Mouse (Mus musculus): ENCODE measurements around the gene Nckap1l.
A peak's percentile ranks its signal among the peaks of the same experiment; 100 is the strongest.

The Nckap1l gene

DNA sequence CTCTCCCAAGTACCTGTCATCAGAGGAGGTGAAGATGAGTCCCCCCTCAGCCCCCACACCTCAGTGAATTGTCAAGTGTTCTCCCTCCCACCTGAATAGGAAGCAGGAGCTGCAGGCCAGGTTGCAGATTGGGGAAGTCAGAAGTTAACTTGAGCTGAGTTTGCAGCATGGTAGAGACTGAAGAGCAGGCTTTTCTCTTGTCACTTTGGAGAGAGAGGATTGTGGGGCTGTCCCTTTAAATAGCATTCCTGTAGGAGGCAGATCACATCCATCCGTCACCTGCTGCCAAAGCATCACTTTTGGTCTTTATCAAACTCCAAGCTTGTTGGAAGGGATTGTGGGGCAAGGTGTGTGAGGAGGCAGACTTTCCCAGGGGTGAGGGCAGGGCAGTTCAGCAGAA is 47.1 kb downstream of the Nckap1l start:
- DNase-seq (ENCODE audit: low read depth, low spot score) = no peak

GRCm38 (mm10) chr15:103501186-103501585 is 47.6 kb downstream of the Nckap1l start:
- DNase-seq (ENCODE audit: low read depth, low spot score) = no peak

DNA sequence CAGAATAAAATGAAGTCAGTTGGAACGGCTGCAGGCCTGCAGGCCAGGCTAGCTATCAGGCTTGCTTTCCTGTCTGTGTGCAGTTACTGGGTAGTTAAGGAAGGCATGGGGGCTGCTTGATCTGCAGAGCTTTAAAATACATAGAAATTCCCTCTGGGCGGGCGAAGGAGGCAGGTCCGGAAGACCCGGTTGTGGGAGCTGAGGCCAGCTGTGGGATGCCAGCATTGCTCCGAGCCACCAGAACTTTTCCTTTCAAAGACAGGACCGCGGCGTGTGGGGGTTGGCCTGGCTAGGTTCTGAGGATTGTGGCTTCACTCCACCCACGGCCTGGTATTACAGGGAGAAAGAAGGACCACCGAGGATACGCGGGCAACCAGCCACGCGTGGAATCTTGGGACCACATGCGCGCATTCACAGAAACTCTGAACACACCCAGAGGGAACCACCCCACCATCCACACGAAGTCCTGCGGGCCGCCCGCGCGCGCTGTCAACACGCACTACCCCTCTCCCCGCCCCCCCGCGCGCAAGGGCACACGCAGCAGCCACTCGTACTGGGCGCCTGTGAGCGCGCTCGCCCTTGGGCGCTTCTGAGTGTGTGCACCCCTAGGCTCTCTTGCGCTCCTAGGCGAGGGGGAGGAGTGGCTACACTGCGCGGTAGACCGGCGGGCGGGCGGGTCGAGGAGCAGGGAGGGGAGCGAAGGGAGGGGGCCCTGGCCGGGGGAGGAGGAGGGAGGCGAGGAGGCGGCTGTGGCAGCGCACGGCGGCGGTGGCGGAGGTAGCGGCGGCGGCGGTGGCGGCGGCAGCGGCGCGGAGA is 49.0 kb downstream of the Nckap1l start, which contains the start of gene Pde1b:
Gene Pde1b, plus strand, starts transcription at position 600 of the 816 bp plus-strand sequence.
- DNase-seq (ENCODE audit: low read depth, low spot score) = peak; percentile 83

- DNase-seq (ENCODE audit: low read depth, low spot score) = no peak
Measured at GRCm38 (mm10) chr15:103503251-103503600, 49.6 kb downstream of the Nckap1l start.

DNA sequence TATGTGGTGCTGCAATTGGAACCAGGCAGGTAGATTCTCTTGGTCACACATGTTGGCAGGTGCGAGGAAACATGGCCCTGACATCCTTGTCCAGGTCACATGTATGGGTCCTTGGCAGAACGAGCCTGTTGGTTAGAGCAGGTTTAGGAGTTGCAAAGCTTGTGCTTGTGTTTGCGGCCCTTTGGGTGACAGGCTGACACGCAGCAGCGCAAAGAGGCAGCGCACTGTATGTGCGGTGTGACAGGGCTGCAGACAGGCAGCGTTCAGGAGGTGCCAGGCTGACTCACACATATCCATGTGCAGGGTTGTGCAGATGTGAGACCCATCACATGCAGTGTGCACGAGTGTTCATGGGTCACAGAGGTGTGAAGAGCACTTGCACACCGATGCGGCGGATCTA is 50.1 kb downstream of the Nckap1l start:
- peak; percentile 49 for DNase-seq (ENCODE audit: low read depth, low spot score)

- no peak for DNase-seq (ENCODE audit: low read depth, low spot score)
Measured at GRCm38 (mm10) chr15:103509317-103509716, 55.7 kb downstream of the Nckap1l start.

DNA sequence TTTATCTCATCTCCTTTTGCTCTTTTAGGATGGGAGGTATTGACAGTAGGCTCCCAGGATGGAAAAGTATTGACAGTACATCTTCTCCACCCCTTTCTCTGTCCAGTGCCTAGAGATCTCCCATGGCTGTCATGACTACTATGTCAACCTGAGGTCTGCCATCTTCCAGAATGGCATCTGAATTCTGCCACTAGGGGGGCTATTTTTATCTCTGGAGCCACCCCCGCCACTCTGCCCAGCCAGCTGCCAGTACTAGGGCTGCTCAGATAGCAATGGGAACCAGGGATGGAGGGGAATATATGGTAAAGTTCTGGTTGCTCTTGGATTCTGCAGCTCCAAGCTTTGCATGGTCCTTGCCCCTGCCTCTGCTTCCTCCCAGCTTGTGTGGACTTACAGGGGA is 58.1 kb downstream of the Nckap1l start:
- no peak for DNase-seq (ENCODE audit: low read depth, low spot score)

GRCm38 (mm10) chr15:103513621-103514031 is 60.0 kb downstream of the Nckap1l start:
- DNase-seq (ENCODE audit: low read depth, low spot score) = no peak

- DNase-seq (ENCODE audit: low read depth, low spot score) = peak; percentile 87
Measured at GRCm38 (mm10) chr15:103514119-103514518, 60.5 kb downstream of the Nckap1l start.

GRCm38 (mm10) chr15:103514914-103515313 is 61.3 kb downstream of the Nckap1l start:
- peak; percentile 21 for DNase-seq (ENCODE audit: low read depth, low spot score)

DNA sequence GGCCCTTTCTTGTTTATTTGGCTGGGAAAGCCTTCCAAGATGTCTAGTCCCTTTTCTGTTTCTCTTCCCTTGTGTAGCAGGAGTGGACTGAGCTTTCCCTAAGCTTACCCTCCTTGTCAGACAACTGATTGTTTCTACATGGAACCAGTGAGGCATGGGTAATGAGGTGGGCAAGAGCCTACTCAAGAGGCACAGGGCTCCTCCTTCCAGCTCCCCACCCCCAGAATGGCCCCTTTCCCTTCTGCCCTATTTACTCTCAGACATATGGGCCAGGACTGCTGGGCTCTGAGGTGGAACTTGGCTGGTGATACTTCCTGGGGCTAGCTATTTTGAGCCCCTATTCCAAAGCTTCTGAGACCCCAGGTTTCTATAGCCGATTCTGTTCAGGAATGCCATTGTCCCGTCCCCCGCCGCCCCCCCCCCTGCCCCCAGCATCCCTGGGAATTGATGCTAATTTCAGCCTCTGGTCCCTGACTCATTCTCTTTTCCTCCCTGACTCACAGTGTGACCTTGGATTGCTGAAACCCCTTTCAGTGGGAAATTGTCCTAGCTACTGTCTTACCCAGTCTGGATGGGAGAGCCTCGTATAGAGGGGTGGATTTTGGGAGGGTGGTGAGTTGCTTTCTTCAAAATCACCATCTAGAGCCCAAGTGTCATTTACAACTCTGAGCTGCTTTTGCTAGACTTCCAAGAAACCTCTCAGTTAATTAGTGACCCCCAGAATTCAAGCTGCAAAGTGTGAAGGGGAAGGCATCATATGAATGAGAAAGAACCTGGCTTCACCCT is 65.2 kb downstream of the Nckap1l start:
- DNase-seq (ENCODE audit: low read depth, low spot score) = peak; percentile 17

DNA sequence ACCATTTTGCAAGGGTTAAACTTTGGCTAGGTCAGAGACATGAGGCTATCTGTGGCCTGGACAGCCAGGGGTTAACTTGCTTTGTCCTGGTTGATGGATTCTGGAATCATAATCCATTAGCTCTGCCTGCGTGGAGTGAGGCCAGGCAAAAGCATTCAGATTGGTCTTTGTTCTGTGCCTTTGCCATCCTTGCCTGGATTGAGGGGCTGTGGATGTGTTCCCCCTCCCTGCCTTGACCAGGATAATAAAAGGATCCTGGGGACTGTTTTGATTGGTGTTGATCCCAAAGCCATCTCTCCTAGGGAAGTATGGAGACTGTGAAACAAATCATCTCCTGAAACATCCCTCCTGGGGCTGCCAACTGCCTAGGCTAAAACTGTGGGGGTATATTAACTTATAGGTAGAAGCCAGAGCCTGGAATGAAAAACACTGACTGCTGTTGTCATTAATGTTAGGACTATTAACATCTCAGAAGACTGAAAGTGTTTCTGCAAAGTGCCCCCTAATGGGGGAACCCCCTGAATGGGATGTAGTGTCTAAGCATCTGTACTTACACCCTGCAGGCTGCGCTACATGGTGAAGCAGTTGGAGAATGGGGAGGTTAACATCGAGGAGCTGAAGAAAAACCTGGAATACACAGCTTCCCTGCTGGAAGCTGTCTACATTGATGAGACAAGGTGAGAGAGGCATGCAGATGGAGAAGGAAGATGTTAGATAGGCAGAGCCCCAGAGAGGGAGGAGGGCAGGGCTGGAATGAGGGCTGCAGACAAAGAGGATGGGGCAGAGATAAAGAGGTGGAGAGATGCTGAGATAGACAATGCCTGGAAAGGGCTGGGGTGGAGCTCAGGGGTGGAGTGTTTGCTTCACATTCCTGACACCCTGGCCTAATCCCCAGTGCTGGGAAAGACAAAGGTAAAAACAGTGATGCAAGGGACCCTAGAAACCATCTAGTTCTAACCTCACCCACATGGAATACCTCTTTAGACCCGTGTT is 66.1 kb downstream of the Nckap1l start:
- peak; percentile 92 for DNase-seq (ENCODE audit: low read depth, low spot score)

DNA sequence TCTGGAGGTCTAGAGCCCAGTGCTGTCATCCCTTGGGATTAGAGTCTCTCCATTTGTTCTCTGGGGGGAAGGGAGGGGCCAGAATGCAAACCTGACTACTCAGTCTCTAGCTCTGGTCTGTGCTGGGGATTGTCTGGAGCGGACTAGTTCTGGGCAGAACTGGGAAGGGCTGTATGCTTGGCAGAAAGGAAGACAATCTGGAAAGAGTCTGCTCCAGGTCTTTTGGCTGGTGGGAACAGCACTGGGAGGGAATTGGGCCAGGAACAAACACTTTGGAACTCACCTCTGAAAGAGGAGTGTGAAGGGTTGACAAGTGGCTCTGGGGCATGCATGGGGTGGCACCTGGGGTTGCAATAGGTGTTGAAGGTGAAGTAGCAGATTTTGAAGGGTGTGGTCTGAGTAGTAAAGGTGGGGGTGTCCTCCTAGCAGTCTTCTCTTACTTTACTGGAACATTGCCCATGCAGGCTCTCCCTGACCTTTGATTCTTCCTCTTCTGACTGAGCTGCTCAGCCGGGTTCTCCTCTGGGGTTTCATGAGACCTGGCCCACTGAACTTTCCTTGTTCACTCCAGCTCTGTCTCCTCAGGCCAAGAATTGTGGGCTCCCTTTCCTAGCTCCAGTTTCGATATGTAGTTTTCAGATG is 69.0 kb downstream of the Nckap1l start:
- peak; percentile 95 for DNase-seq (ENCODE audit: low read depth, low spot score)

DNA sequence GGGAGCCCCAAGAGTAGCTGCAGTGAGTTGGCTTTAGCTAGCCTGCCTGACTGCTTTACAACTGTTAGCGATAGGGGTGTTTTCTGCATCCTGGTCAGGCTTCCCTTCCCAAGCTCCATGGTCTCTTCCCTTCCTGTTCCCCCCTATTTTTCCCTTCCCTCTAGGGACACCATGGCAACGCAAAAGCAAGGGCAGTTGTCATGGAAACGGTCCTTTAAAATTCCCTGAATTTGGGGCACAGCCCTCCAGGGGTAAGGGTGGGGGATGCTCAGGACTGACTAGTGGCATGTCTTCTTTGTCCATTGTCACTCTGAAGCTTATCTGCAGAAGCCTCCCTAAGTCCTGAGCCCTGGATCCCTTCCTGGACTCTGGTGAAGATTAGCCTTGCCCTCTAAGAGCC is 69.6 kb downstream of the Nckap1l start:
- DNase-seq (ENCODE audit: low read depth, low spot score) = no peak

DNA sequence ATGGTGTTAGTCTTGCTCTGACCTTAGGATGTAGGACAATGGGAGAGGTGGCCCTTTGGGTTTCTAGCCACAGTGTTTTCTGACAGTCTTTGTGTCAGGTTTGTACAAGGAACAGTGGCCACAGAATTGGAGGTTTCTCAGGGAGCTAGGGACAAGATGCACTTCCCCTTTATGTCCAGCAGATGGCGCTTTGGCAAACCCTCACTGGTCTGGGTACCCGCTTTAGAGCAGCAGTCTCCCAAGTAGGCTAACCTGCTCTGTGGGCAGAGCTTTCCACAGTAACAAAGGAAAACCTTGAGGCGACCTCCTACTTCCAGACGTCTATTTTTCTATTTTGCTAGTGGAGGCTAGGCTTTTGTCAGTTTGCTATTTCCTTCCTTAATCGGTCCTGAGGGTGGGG is 76.8 kb downstream of the Nckap1l start:
- DNase-seq (ENCODE audit: low read depth, low spot score) = peak; percentile 84

DNA sequence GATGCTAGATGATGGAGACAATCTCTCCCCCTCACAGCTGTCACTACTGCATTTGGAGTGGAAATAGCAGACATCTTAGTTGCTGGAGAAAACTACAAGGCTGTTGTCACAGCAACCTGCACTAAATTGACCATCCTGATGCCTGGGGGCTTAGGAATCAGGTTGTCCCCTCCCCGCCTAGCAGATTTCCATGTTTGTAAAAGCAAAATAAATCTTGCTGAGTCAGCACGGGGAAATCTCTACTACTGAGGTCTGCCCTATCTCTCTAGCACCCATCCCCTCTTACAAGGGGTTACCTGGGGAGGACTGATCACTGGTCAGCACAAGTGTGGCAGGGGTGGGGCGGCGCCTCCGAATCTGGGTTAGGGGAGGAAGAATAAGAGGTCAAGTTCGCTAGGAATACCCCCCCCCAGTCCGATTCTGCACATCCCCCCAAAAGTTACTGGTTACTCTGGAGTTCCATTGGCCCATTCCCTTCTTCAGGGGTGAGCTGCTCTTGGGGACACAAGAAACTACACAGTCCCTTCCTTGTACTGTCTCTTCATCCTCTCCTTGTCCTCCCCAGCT is 80.5 kb downstream of the Nckap1l start:
- no peak for DNase-seq (ENCODE audit: low read depth, low spot score)

DNA sequence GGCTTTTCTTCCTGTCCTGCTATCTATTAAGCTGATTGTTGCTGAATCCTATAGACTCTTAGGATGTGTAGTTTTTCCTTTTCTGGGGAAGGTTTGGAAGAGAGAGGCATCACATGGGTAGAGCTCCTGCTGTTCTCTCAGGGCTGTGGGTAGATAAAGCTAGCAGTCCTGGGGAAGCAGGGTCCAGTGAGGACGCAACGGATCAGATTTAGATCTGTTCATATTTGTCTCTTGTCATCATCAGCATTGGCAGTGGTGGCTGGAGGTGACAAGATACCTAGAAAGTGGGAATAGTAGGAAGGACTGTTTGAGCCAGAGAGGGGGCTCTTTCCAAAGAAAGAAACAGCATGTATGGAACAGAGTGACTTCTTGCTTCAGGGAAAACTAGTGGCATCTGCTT is 81.4 kb downstream of the Nckap1l start:
- DNase-seq (ENCODE audit: low read depth, low spot score) = no peak

DNA sequence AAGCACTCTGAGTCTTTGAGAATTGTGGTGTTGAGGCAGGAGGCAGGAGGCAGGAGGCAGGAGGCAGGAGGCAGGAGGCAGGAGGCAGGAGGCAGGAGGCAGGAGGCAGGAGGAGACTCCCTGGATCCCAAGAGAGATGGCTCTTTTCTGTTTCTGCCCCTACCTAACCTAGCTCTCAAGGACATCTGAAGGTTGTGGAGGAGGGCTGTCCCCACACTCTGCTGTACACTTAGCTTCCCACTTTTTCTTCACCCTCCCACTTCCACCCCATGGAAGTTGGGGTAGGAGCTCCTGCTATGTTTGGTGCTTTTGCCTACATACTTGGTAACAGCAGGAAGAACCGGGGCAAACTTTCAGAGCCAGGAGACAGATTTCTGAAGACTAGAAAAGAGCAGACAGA is 82.2 kb downstream of the Nckap1l start:
- DNase-seq (ENCODE audit: low read depth, low spot score) = no peak

DNA sequence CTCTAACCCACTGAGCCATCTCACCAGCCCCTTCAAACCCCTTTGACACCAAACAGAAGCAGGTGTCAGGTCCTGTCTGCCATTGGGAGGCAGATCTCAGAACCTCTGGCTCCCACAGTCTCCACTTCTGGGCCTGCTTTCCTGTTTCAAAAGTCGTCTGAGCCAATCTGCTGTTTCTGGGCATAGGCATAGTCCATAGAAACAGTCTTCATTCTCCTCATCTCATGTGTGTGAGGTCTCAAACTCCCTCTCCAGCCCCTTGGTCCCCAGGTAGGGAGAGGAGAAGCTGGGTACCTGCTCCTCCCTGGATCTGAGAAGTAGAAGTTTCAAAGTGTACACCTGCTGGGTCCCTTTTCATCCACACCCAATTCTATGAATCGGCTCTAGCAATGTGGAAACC is 82.9 kb downstream of the Nckap1l start:
- no peak for DNase-seq (ENCODE audit: low read depth, low spot score)

- DNase-seq (ENCODE audit: low read depth, low spot score) = peak; percentile 16
Measured at GRCm38 (mm10) chr15:103537011-103537821, 83.6 kb downstream of the Nckap1l start.

Measured in ZHBTc4 (cell line).